Mouse (Mus musculus): ENCODE measurements around the gene Trcg1. TPM values are rescaled to one million over a fixed set of nuclear protein-coding genes. Genes with fewer than 3 reads are reported as not detected.

Trcg1 gene
- polyA plus RNA-seq, 1 experiment from 2014 or later: not detected

- Histone ChIP-seq H3K27ac (ENCODE audit: low read depth, low read length) (peak overlapping the region; percentile 17; the same call in 1 of the 2 replicates), H3K9ac (ENCODE audit: low read depth, low read length) (no peak overlapping the region), H3K4me1 (ENCODE audit: control insufficient read depth, insufficient read depth, low read length) (peaks cover 11% of the 10 kb centered on the region), H3K36me3 (ENCODE audit: control insufficient read depth, insufficient read depth, low read length) (no peaks in the 10 kb centered on the region), H3K27me3 (ENCODE audit: control insufficient read depth, insufficient read depth, low read length) (no peaks in the 10 kb centered on the region), H3K9me3 (ENCODE audit: control insufficient read depth, low read length) (no peaks in the 10 kb centered on the region), H3K4me3 (ENCODE audit: low read length) (no peak overlapping the region), H3K4me2 (replicated peaks; ENCODE audit: low read depth, low read length) (no peak overlapping the region)
- 0 out of 2 replicates have a peak, but pooled peaks have one; percentile 37 for ATAC-seq (ENCODE audit: low FRiP score, low TSS enrichment)
- 45% methylated on average over 4 of the region's 4 CpGs for whole genome bisulfite sequencing
Measured at GRCm38 (mm10) chr9:57229726-57230125, 6.6 kb upstream of the Trcg1 start.

GRCm38 (mm10) chr9:57230146-57230783 is 6.1 kb upstream of the Trcg1 start:
- no peaks in the 10 kb centered on the region for H3K27me3 ChIP-seq (ENCODE audit: control insufficient read depth, insufficient read depth, low read length)
- H3K9ac ChIP-seq (ENCODE audit: low read depth, low read length): no peak overlapping the region
- 34% methylated on average over 9 of the region's 9 CpGs for WGBS
- ATAC-seq (ENCODE audit: low FRiP score, low TSS enrichment): peak; percentile 78
- H3K4me2 ChIP-seq (replicated peaks; ENCODE audit: low read depth, low read length): no peak overlapping the region
- peaks cover 11% of the 10 kb centered on the region for H3K4me1 ChIP-seq (ENCODE audit: control insufficient read depth, insufficient read depth, low read length)
- no peaks in the 10 kb centered on the region for H3K36me3 ChIP-seq (ENCODE audit: control insufficient read depth, insufficient read depth, low read length)
- H3K9me3 ChIP-seq (ENCODE audit: control insufficient read depth, low read length): no peaks in the 10 kb centered on the region
- H3K4me3 ChIP-seq (ENCODE audit: low read length): no peak overlapping the region
- peak overlapping the region; percentile 17; the same call in 1 of the 2 replicates for H3K27ac ChIP-seq (ENCODE audit: low read depth, low read length)

- Histone ChIP-seq H3K4me3 (ENCODE audit: low read length) (no peak overlapping the region), H3K27ac (ENCODE audit: low read depth, low read length) (no peak overlapping the region), H3K9ac (ENCODE audit: low read depth, low read length) (no peak overlapping the region), H3K9me3 (ENCODE audit: control insufficient read depth, low read length) (no peaks in the 10 kb centered on the region), H3K4me2 (replicated peaks; ENCODE audit: low read depth, low read length) (no peak overlapping the region), H3K36me3 (ENCODE audit: control insufficient read depth, insufficient read depth, low read length) (no peaks in the 10 kb centered on the region), H3K27me3 (ENCODE audit: control insufficient read depth, insufficient read depth, low read length) (no peaks in the 10 kb centered on the region), H3K4me1 (ENCODE audit: control insufficient read depth, insufficient read depth, low read length) (peaks cover 11% of the 10 kb centered on the region)
- WGBS: 74% methylated on average over 8 of the region's 8 CpGs
- ATAC-seq (ENCODE audit: low FRiP score, low TSS enrichment): no peak
Measured at GRCm38 (mm10) chr9:57231536-57232255, 4.7 kb upstream of the Trcg1 start.

- Histone ChIP-seq H3K4me2 (replicated peaks; ENCODE audit: low read depth, low read length) (no peak overlapping the region), H3K9ac (ENCODE audit: low read depth, low read length) (no peak overlapping the region), H3K9me3 (ENCODE audit: control insufficient read depth, low read length) (no peaks in the 10 kb centered on the region), H3K27ac (ENCODE audit: low read depth, low read length) (no peak overlapping the region), H3K4me1 (ENCODE audit: control insufficient read depth, insufficient read depth, low read length) (peaks cover 11% of the 10 kb centered on the region), H3K4me3 (ENCODE audit: low read length) (no peak overlapping the region), H3K36me3 (ENCODE audit: control insufficient read depth, insufficient read depth, low read length) (no peaks in the 10 kb centered on the region), H3K27me3 (ENCODE audit: control insufficient read depth, insufficient read depth, low read length) (no peaks in the 10 kb centered on the region)
- 90% methylated on average over 5 of the region's 5 CpGs for WGBS
- ATAC-seq (ENCODE audit: low FRiP score, low TSS enrichment): no peak
Measured at GRCm38 (mm10) chr9:57232341-57232940, 3.9 kb upstream of the Trcg1 start.

GRCm38 (mm10) chr9:57233142-57233541 is 3.2 kb upstream of the Trcg1 start:
- Histone ChIP-seq H3K4me3 (ENCODE audit: low read length) (no peak overlapping the region), H3K4me2 (replicated peaks; ENCODE audit: low read depth, low read length) (no peak overlapping the region)
- no peak for ATAC-seq (ENCODE audit: low FRiP score, low TSS enrichment)

GRCm38 (mm10) chr9:57233767-57234166 is 2.6 kb upstream of the Trcg1 start:
- H3K4me1 ChIP-seq (ENCODE audit: control insufficient read depth, insufficient read depth, low read length): peaks cover 11% of the 10 kb centered on the region
- H3K27me3 ChIP-seq (ENCODE audit: control insufficient read depth, insufficient read depth, low read length): no peaks in the 10 kb centered on the region
- no peaks in the 10 kb centered on the region for H3K36me3 ChIP-seq (ENCODE audit: control insufficient read depth, insufficient read depth, low read length)
- 90% methylated on average over 3 of the region's 3 CpGs for WGBS
- H3K4me2 ChIP-seq (replicated peaks; ENCODE audit: low read depth, low read length): no peak overlapping the region
- no peak overlapping the region for H3K4me3 ChIP-seq (ENCODE audit: low read length)
- no peaks in the 10 kb centered on the region for H3K9me3 ChIP-seq (ENCODE audit: control insufficient read depth, low read length)
- no peak overlapping the region for H3K27ac ChIP-seq (ENCODE audit: low read depth, low read length)
- no peak for ATAC-seq (ENCODE audit: low FRiP score, low TSS enrichment)
- H3K9ac ChIP-seq (ENCODE audit: low read depth, low read length): no peak overlapping the region

More at GRCm38 (mm10) chr9:57233142-57233541, 3.2 kb upstream of the Trcg1 start:
- Histone ChIP-seq H3K4me1 (ENCODE audit: control insufficient read depth, insufficient read depth, low read length) (peaks cover 11% of the 10 kb centered on the region), H3K9me3 (ENCODE audit: control insufficient read depth, low read length) (no peaks in the 10 kb centered on the region), H3K36me3 (ENCODE audit: control insufficient read depth, insufficient read depth, low read length) (no peaks in the 10 kb centered on the region), H3K27me3 (ENCODE audit: control insufficient read depth, insufficient read depth, low read length) (no peaks in the 10 kb centered on the region), H3K9ac (ENCODE audit: low read depth, low read length) (no peak overlapping the region), H3K27ac (ENCODE audit: low read depth, low read length) (no peak overlapping the region)
- WGBS: 67% methylated on average over 6 of the region's 6 CpGs

- no peak overlapping the region for H3K4me3 ChIP-seq (ENCODE audit: low read length)
- no peaks in the 10 kb centered on the region for H3K36me3 ChIP-seq (ENCODE audit: control insufficient read depth, insufficient read depth, low read length)
- H3K27me3 ChIP-seq (ENCODE audit: control insufficient read depth, insufficient read depth, low read length): no peaks in the 10 kb centered on the region
- H3K27ac ChIP-seq (ENCODE audit: low read depth, low read length): no peak overlapping the region
- H3K9me3 ChIP-seq (ENCODE audit: control insufficient read depth, low read length): no peaks in the 10 kb centered on the region
- no peak overlapping the region for H3K9ac ChIP-seq (ENCODE audit: low read depth, low read length)
- ATAC-seq (ENCODE audit: low FRiP score, low TSS enrichment): no peak
- WGBS: 86% methylated on average over 5 of the region's 5 CpGs
- H3K4me1 ChIP-seq (ENCODE audit: control insufficient read depth, insufficient read depth, low read length): no peaks in the 10 kb centered on the region
- no peak overlapping the region for H3K4me2 ChIP-seq (replicated peaks; ENCODE audit: low read depth, low read length)
Measured at GRCm38 (mm10) chr9:57237705-57238104, 1.3 kb downstream of the Trcg1 start.

- H3K9me3 ChIP-seq (ENCODE audit: control insufficient read depth, low read length): no peaks in the 10 kb centered on the region
- no peak overlapping the region for H3K4me3 ChIP-seq (ENCODE audit: low read length)
- H3K4me1 ChIP-seq (ENCODE audit: control insufficient read depth, insufficient read depth, low read length): no peaks in the 10 kb centered on the region
- H3K9ac ChIP-seq (ENCODE audit: low read depth, low read length): no peak overlapping the region
- no peaks in the 10 kb centered on the region for H3K36me3 ChIP-seq (ENCODE audit: control insufficient read depth, insufficient read depth, low read length)
- no peak overlapping the region for H3K27ac ChIP-seq (ENCODE audit: low read depth, low read length)
- no peak overlapping the region for H3K4me2 ChIP-seq (replicated peaks; ENCODE audit: low read depth, low read length)
- no peak for ATAC-seq (ENCODE audit: low FRiP score, low TSS enrichment)
- 78% methylated on average over 2 of the region's 2 CpGs for WGBS
- H3K27me3 ChIP-seq (ENCODE audit: control insufficient read depth, insufficient read depth, low read length): no peaks in the 10 kb centered on the region
Measured at GRCm38 (mm10) chr9:57238220-57238619, 1.9 kb downstream of the Trcg1 start.

GRCm38 (mm10) chr9:57241111-57241510 is 4.8 kb downstream of the Trcg1 start:
- H3K9ac ChIP-seq (ENCODE audit: low read depth, low read length): no peak overlapping the region
- no peak overlapping the region for H3K4me2 ChIP-seq (replicated peaks; ENCODE audit: low read depth, low read length)
- H3K4me1 ChIP-seq (ENCODE audit: control insufficient read depth, insufficient read depth, low read length): 0 out of 2 replicates have a peak, but pooled peaks cover 4% of the 10 kb centered on the region
- WGBS: 89% methylated on average over 5 of the region's 5 CpGs
- H3K27ac ChIP-seq (ENCODE audit: low read depth, low read length): no peak overlapping the region
- no peak for ATAC-seq (ENCODE audit: low FRiP score, low TSS enrichment)
- no peaks in the 10 kb centered on the region for H3K27me3 ChIP-seq (ENCODE audit: control insufficient read depth, insufficient read depth, low read length)
- H3K9me3 ChIP-seq (ENCODE audit: control insufficient read depth, low read length): no peaks in the 10 kb centered on the region
- H3K4me3 ChIP-seq (ENCODE audit: low read length): no peak overlapping the region
- H3K36me3 ChIP-seq (ENCODE audit: control insufficient read depth, insufficient read depth, low read length): no peaks in the 10 kb centered on the region

Measured in kidney, embryonic 14.5 days (tissue).